ENCODE assay signal across 10 mouse cellular contexts in genomic region chr6:50382196-50382595, GRCm38 (mm10).
DNase-seq lines count a peak whose midpoint lies in the region; ATAC-seq lines count a peak whose summit lies in the region.
"Had no signal": no experiment of that assay in that cellular context is flagged by ENCODE, and none has a peak within 500 bp of the region (broad histone marks: within the 10 kb centered on the region; RNA-seq: fewer than 3 reads in every experiment).

No protein-coding gene starts in this region.

- intact Hi-C loops in heart, postnatal 10 days (cut with DNase I): no loop called here

- 0 out of 2 replicates have a peak overlapping the region, but pooled peaks have one; percentile 27 for H3K9ac ChIP-seq in heart, embryonic 16.5 days (ENCODE audit: low read length)
- no peak overlapping the region for H3K9ac ChIP-seq in liver, embryonic 12.5 days

- H3K27ac ChIP-seq in heart, embryonic 16.5 days (ENCODE audit: low read length): peak overlapping the region; percentile 77
- H3K27ac ChIP-seq in liver, embryonic 12.5 days: no peak overlapping the region

- DNase-seq in heart, postnatal 10 days: no peak
- DNase-seq in B cell, adult 2 months: no peak
- no peak for DNase-seq in neural tube, embryonic 10.5 days (ENCODE audit: extremely low spot score, low spot score)
- DNase-seq in thymus, postnatal 25 days: no peak

- peak overlapping the region; percentile 58 for H3K4me2 ChIP-seq in heart, embryonic 16.5 days (ENCODE audit: low read depth, low read length)
- peak overlapping the region; percentile 41 for H3K4me2 ChIP-seq in liver, embryonic 12.5 days

- H3K27me3 ChIP-seq in heart, embryonic 16.5 days (ENCODE audit: control insufficient read depth, insufficient read depth, low read length): no peaks in the 10 kb centered on the region
- H3K27me3 ChIP-seq in megakaryocyte, embryonic 14.5 days (replicated peaks): no peaks in the 10 kb centered on the region
- H3K27me3 ChIP-seq in liver, embryonic 12.5 days (replicated peaks): no peaks in the 10 kb centered on the region
- H3K27me3 ChIP-seq: CH12.LX had no signal

- 38% methylated on average over 8 of the region's 8 CpGs for WGBS in heart, embryonic 16.5 days
- WGBS in liver, embryonic 12.5 days (ENCODE audit: insufficient replicate concordance): 60% methylated on average over 8 of the region's 8 CpGs

- no peaks in the 10 kb centered on the region for H3K36me3 ChIP-seq in heart, embryonic 16.5 days (ENCODE audit: control insufficient read depth, insufficient read depth)
- H3K36me3 ChIP-seq in megakaryocyte, embryonic 14.5 days (replicated peaks; ENCODE audit: low read length): peaks cover 27% of the 10 kb centered on the region
- no peaks in the 10 kb centered on the region for H3K36me3 ChIP-seq in liver, embryonic 12.5 days

- no peaks in the 10 kb centered on the region for H3K9me3 ChIP-seq in heart, embryonic 16.5 days (replicated peaks; ENCODE audit: control insufficient read depth, low read length)
- H3K9me3 ChIP-seq in megakaryocyte, embryonic 14.5 days: no peaks in the 10 kb centered on the region
- no peaks in the 10 kb centered on the region for H3K9me3 ChIP-seq in liver, embryonic 12.5 days (replicated peaks)

- H3K4me1 ChIP-seq in heart, embryonic 16.5 days (ENCODE audit: control insufficient read depth, insufficient read depth, low read length): peaks cover 28% of the 10 kb centered on the region
- peaks cover 94% of the 10 kb centered on the region for H3K4me1 ChIP-seq in megakaryocyte, embryonic 14.5 days
- H3K4me1 ChIP-seq in liver, embryonic 12.5 days: peaks cover 37% of the 10 kb centered on the region

- ATAC-seq in heart, embryonic 16.5 days (replicated peaks; ENCODE audit: extremely low read depth, insufficient read depth, low FRiP score): no peak
- no peak for ATAC-seq in megakaryocyte, adult 5-6 weeks (ENCODE audit: poor library complexity, severe bottlenecking)
- ATAC-seq in liver, embryonic 12.5 days: no peak
- ATAC-seq: forebrain, embryonic 14.5 days had no signal

- H3K4me3 ChIP-seq in heart, embryonic 16.5 days (ENCODE audit: low read length): peak overlapping the region; percentile 28; the same call in 1 of the 2 replicates
- peak overlapping the region; percentile 91 for H3K4me3 ChIP-seq in megakaryocyte, embryonic 14.5 days (replicated peaks)
- no peak overlapping the region for H3K4me3 ChIP-seq in liver, embryonic 12.5 days
